Mouse (Mus musculus) MEL (cell line): ENCODE data around the gene Eif4ebp2. TPM values are rescaled to one million over a fixed set of nuclear protein-coding genes. Genes with fewer than 3 reads are reported as not detected.

Source experiments
- DNase-seq: peaks from one replicate; pipeline ENCODE4 v3.0.0; 2011; ENCODE audit warnings: low read depth, low spot score
- H3K27ac ChIP-seq: 2 replicates; pipeline ENCODE4 v1.5.1; 2012; ENCODE audit warnings: low read depth, mild to moderate bottlenecking, control low read depth, low read length, moderate library complexity; ENCODE audit not compliant: control insufficient read depth
- H3K27me3 ChIP-seq, 2 experiments: fragments of 150-350 bp in 1 of 2; sonication (generic) in 1 of 2; 2 replicates each; pipeline ENCODE4 v1.6.1; 2012; ENCODE audit warnings: low read length in 2 of 2, mild to moderate bottlenecking in 2 of 2, improper control_type of control experiment in 1 of 2, moderate library complexity in 1 of 2; ENCODE audit not compliant: insufficient read depth in 2 of 2, control insufficient read depth in 1 of 2
- H3K36me3 ChIP-seq, 2 experiments: 2 replicates each; pipeline ENCODE4 v1.6.1; 2012 to 2014; ENCODE audit warnings: low read length in 2 of 2, improper control_type of control experiment in 1 of 2, inconsistent platforms in 1 of 2, mild to moderate bottlenecking in 1 of 2; ENCODE audit not compliant: insufficient read depth in 2 of 2, control insufficient read depth in 1 of 2
- H3K4me1 ChIP-seq, 2 experiments: fragments of 150-350 bp in 1 of 2; sonication (generic) in 1 of 2; 2 replicates each; pipeline ENCODE4 v1.6.1; 2012; ENCODE audit warnings: low read length in 2 of 2, improper control_type of control experiment in 1 of 2, mild to moderate bottlenecking in 1 of 2; ENCODE audit not compliant: insufficient read depth in 2 of 2, control insufficient read depth in 1 of 2
- H3K4me3 ChIP-seq, 2 experiments: fragments of 150-350 bp in 1 of 2; sonication (generic) in 1 of 2; 2 replicates each; pipeline ENCODE4 v1.5.1; 2012; ENCODE audit warnings: low read depth in 2 of 2, low read length in 2 of 2, mild to moderate bottlenecking in 2 of 2, moderate library complexity in 2 of 2, control low read depth in 1 of 2, improper control_type of control experiment in 1 of 2; ENCODE audit not compliant: control insufficient read depth in 1 of 2, insufficient read depth in 1 of 2
- H3K79me2 ChIP-seq: 2 replicates; pipeline ENCODE4 v1.6.1; 2012; ENCODE audit warnings: mild to moderate bottlenecking, low read length, moderate library complexity; ENCODE audit not compliant: control insufficient read depth, poor library complexity, insufficient read depth
- H3K9ac ChIP-seq: 2 replicates; pipeline ENCODE4 v1.6.1; 2012; ENCODE audit warnings: low read depth, mild to moderate bottlenecking, control low read depth, low read length, moderate library complexity; ENCODE audit not compliant: control insufficient read depth, poor library complexity, severe bottlenecking
- H3K9me3 ChIP-seq: fragments of 150-350 bp; sonication (generic); replicated peaks from 2 replicates; pipeline ENCODE4 v1.6.1; 2012; ENCODE audit warnings: mild to moderate bottlenecking, low read length, improper control_type of control experiment, moderate library complexity; ENCODE audit not compliant: insufficient read depth
- BHLHE40 ChIP-seq: IDR thresholded peaks from 2 replicates; pipeline ENCODE4 v1.6.1; 2012; ENCODE audit warnings: low read depth, mild to moderate bottlenecking, inconsistent platforms, low read length, improper control_type of control experiment, borderline replicate concordance
- CHD1 ChIP-seq: IDR thresholded peaks from 2 replicates; pipeline ENCODE4 v1.6.1; 2012; ENCODE audit warnings: low read depth, mild to moderate bottlenecking, inconsistent platforms, low read length, improper control_type of control experiment
- CHD2 ChIP-seq: IDR thresholded peaks from 2 replicates; pipeline ENCODE4 v1.6.1; 2011; ENCODE audit warnings: low read length, improper control_type of control experiment
- CTCF ChIP-seq, 3 experiments: IDR thresholded peaks in 2 of 3; conservative IDR thresholded peaks in 1 of 3; 2 replicates each; pipeline ENCODE4 v1.5.1; 2011 to 2012; ENCODE audit warnings: low read length in 3 of 3, low read depth in 2 of 3, mild to moderate bottlenecking in 2 of 3, improper control_type of control experiment in 1 of 3, inconsistent platforms in 1 of 3, mixed read lengths in 1 of 3, moderate library complexity in 1 of 3; ENCODE audit not compliant: control insufficient read depth in 1 of 3, insufficient read depth in 1 of 3, poor library complexity in 1 of 3, severe bottlenecking in 1 of 3
- E2F4 ChIP-seq: IDR thresholded peaks from 2 replicates; pipeline ENCODE4 v1.6.1; 2011; ENCODE audit warnings: low read depth, low read length, improper control_type of control experiment, borderline replicate concordance
- ELF1 ChIP-seq: IDR thresholded peaks from 2 replicates; pipeline ENCODE4 v1.6.1; 2014; ENCODE audit warnings: low read depth, mild to moderate bottlenecking, inconsistent platforms, low read length, improper control_type of control experiment, moderate library complexity
- EP300 ChIP-seq, 2 experiments: IDR thresholded peaks; 2 replicates each; pipeline ENCODE4 v1.6.1; 2011; ENCODE audit warnings: improper control_type of control experiment in 2 of 2, low read length in 2 of 2, low read depth in 1 of 2, mild to moderate bottlenecking in 1 of 2
- GABPA ChIP-seq: IDR thresholded peaks from 2 replicates; pipeline ENCODE4 v1.6.1; 2012; ENCODE audit warnings: low read depth, mild to moderate bottlenecking, inconsistent platforms, low read length, improper control_type of control experiment, moderate library complexity
- JUND ChIP-seq: IDR thresholded peaks from 2 replicates; pipeline ENCODE4 v1.6.1; 2011; ENCODE audit warnings: low read depth, mild to moderate bottlenecking, improper control_type of control experiment, low read length
- MAFK ChIP-seq: IDR thresholded peaks from 2 replicates; pipeline ENCODE4 v1.6.1; 2011; ENCODE audit warnings: low read depth, mild to moderate bottlenecking, low read length, improper control_type of control experiment, borderline replicate concordance
- MAZ ChIP-seq: IDR thresholded peaks from 2 replicates; pipeline ENCODE4 v1.6.1; 2012; ENCODE audit warnings: low read depth, mild to moderate bottlenecking, inconsistent platforms, low read length, improper control_type of control experiment
- MEF2A ChIP-seq: IDR thresholded peaks from 2 replicates; pipeline ENCODE4 v1.6.1; 2014; ENCODE audit warnings: low read depth, mild to moderate bottlenecking, inconsistent platforms, low read length, improper control_type of control experiment; ENCODE audit not compliant: poor library complexity, insufficient replicate concordance, severe bottlenecking; ENCODE audit errors: extremely low read depth
- MYB ChIP-seq: IDR thresholded peaks from 2 replicates; pipeline ENCODE4 v1.6.1; 2011; ENCODE audit warnings: mild to moderate bottlenecking, low read depth, low read length, improper control_type of control experiment
- NELFE ChIP-seq: IDR thresholded peaks from 2 replicates; pipeline ENCODE4 v1.6.1; 2011; ENCODE audit warnings: low read depth, low read length, improper control_type of control experiment
- NRF1 ChIP-seq: IDR thresholded peaks from 2 replicates; pipeline ENCODE4 v1.6.1; 2014; ENCODE audit warnings: low read depth, mild to moderate bottlenecking, inconsistent platforms, low read length, improper control_type of control experiment, moderate library complexity; ENCODE audit not compliant: poor library complexity, insufficient read depth, severe bottlenecking
- POLR2A ChIP-seq, 2 experiments: IDR thresholded peaks; 2 replicates each; pipeline ENCODE4 v1.6.1; 2011 to 2012; ENCODE audit warnings: low read length in 2 of 2, mild to moderate bottlenecking in 2 of 2, control low read depth in 1 of 2, improper control_type of control experiment in 1 of 2, low read depth in 1 of 2, moderate library complexity in 1 of 2; ENCODE audit not compliant: control insufficient read depth in 1 of 2, insufficient read depth in 1 of 2, poor library complexity in 1 of 2
- POLR2AphosphoS2 ChIP-seq: IDR thresholded peaks from 2 replicates; pipeline ENCODE4 v1.6.1; 2011; ENCODE audit warnings: low read length, improper control_type of control experiment
- POLR2AphosphoS5 ChIP-seq: IDR thresholded peaks from 2 replicates; pipeline ENCODE4 v1.6.1; 2012; ENCODE audit warnings: low read depth, borderline replicate concordance, mild to moderate bottlenecking, inconsistent platforms, low read length, moderate library complexity, mixed read lengths
- RAD21 ChIP-seq: IDR thresholded peaks from 2 replicates; pipeline ENCODE4 v1.6.1; 2011; ENCODE audit warnings: mild to moderate bottlenecking, low read depth, low read length, improper control_type of control experiment
- RCOR1 ChIP-seq: IDR thresholded peaks from 2 replicates; pipeline ENCODE4 v1.6.1; 2012; ENCODE audit warnings: low read depth, mild to moderate bottlenecking, inconsistent platforms, low read length, improper control_type of control experiment
- SIN3A ChIP-seq: IDR thresholded peaks from 2 replicates; pipeline ENCODE4 v1.6.1; 2012; ENCODE audit warnings: low read length, improper control_type of control experiment, inconsistent platforms
- TAL1 ChIP-seq: IDR thresholded peaks from 2 replicates; pipeline ENCODE4 v1.6.1; 2012; ENCODE audit warnings: mild to moderate bottlenecking, inconsistent platforms, low read length, moderate library complexity, mixed read lengths
- ZC3H11A ChIP-seq: IDR thresholded peaks from 2 replicates; pipeline ENCODE4 v1.6.1; 2012; ENCODE audit warnings: low read depth, mild to moderate bottlenecking, inconsistent platforms, low read length, improper control_type of control experiment
- ZMIZ1 ChIP-seq: IDR thresholded peaks from 2 replicates; pipeline ENCODE4 v1.6.1; 2012; ENCODE audit warnings: low read depth, mild to moderate bottlenecking, inconsistent platforms, low read length, improper control_type of control experiment, moderate library complexity
- ZNF384 ChIP-seq: IDR thresholded peaks from 2 replicates; pipeline ENCODE4 v1.6.1; 2012; ENCODE audit warnings: low read depth, mild to moderate bottlenecking, inconsistent platforms, low read length, improper control_type of control experiment
- polyA plus RNA-seq, 2 experiments: library from polyadenylated mRNA; stranded (reverse) in 1 of 2; unstranded in 1 of 2; fragments of >175 nt in 1 of 2; fragments of >200 nt in 1 of 2; gene quantifications; 2 replicates each; pipeline versions ENCODE4 v1.2.1 to v1.2.4; 2012; ENCODE audit warnings: low replicate concordance in 2 of 2, low read depth in 1 of 2; ENCODE audit not compliant: insufficient read length in 2 of 2, insufficient read depth in 1 of 2, missing spikeins in 1 of 2
- total RNA-seq: library from RNA; depleted of rRNA; stranded (reverse); fragments of 300-350 nt; gene quantifications from 2 replicates; pipeline ENCODE4 v1.2.3, GENCODE M21; 2012

Gene Eif4ebp2
- total and polyA plus RNA-seq, 3 experiments, result 17.1 to 186 (median 52.9) TPM

- Histone ChIP-seq H3K79me2 (no peaks in the 10 kb centered on the region), H3K9ac (no peak overlapping the region), H3K27me3 (no peaks in the 10 kb centered on the region; a peak in 1 of 4 replicates), H3K4me1 (no peaks in the 10 kb centered on the region), H3K27ac (no peak overlapping the region), H3K4me3 (no peak overlapping the region), H3K9me3 (no peaks in the 10 kb centered on the region), H3K36me3 (no peaks in the 10 kb centered on the region)
- no peak for DNase-seq
- TF ChIP-seq EP300 (IDR thresholded peaks at IDR 0.05; ENCODE audit: low read depth in 1 of 2, low read length in 2 of 2), result no peak
- no peak for TF ChIP-seq MYB
Observed at GRCm38 (mm10) chr10:61389020-61389419, 63.4 kb downstream of the Eif4ebp2 start.

GRCm38 (mm10) chr10:61386284-61386683, 66.2 kb downstream of the Eif4ebp2 start:
- Histone ChIP-seq H3K4me3 (no peak overlapping the region), H3K9me3 (no peaks in the 10 kb centered on the region), H3K27ac (no peak overlapping the region), H3K9ac (no peak overlapping the region), H3K27me3 (no peaks in the 10 kb centered on the region; a peak in 1 of 4 replicates), H3K36me3 (peaks cover 0 to 3% of the 10 kb centered on the region in 2 experiments; a peak in 1 of 4 replicates), H3K79me2 (no peaks in the 10 kb centered on the region), H3K4me1 (peaks cover 0 to 7% of the 10 kb centered on the region in 2 experiments; a peak in 3 of 4 replicates)
- no peak for DNase-seq
- no peak for TF ChIP-seq SIN3A
- no peak for TF ChIP-seq MYB
- no peak for TF ChIP-seq GABPA
- no peak for TF ChIP-seq ZNF384
- TF ChIP-seq MAZ, result no peak
- TF ChIP-seq CTCF (IDR thresholded peaks at IDR 0.05 in 2 of 3, conservative IDR thresholded peaks at IDR 0.05 in 1 of 3; ENCODE audit: control insufficient read depth in 1 of 3, insufficient read depth in 1 of 3, low read depth in 2 of 3, low read length in 3 of 3, poor library complexity in 1 of 3, severe bottlenecking in 1 of 3), result no peak
- TF ChIP-seq NELFE, result no peak
- TF ChIP-seq RAD21, result no peak
- TF ChIP-seq CHD1, result no peak
- TF ChIP-seq POLR2AphosphoS5, result no peak
- no peak for TF ChIP-seq JUND
- no peak for TF ChIP-seq RCOR1
- no peak for TF ChIP-seq E2F4
- TF ChIP-seq EP300 (IDR thresholded peaks at IDR 0.05; ENCODE audit: low read depth in 1 of 2, low read length in 2 of 2), result no peak

GRCm38 (mm10) chr10:61385174-61385573, 67.3 kb downstream of the Eif4ebp2 start:
- DNase-seq, result no peak
- H3K27me3 ChIP-seq, result no peaks in the 10 kb centered on the region; a peak in 1 of 4 replicates
- H3K4me3 ChIP-seq, result no peak overlapping the region
- H3K27ac ChIP-seq, result no peak overlapping the region
- peaks cover 0 to 7% of the 10 kb centered on the region in 2 experiments; a peak in 3 of 4 replicates for H3K4me1 ChIP-seq
- H3K79me2 ChIP-seq, result no peaks in the 10 kb centered on the region
- no peak overlapping the region for H3K9ac ChIP-seq
- peaks cover 0 to 3% of the 10 kb centered on the region in 2 experiments; a peak in 1 of 4 replicates for H3K36me3 ChIP-seq
- H3K9me3 ChIP-seq, result no peaks in the 10 kb centered on the region
- no peak for TF ChIP-seq TAL1
- TF ChIP-seq EP300 (IDR thresholded peaks at IDR 0.05; ENCODE audit: low read depth in 1 of 2, low read length in 2 of 2), result no peak
- no peak for TF ChIP-seq ZC3H11A
- TF ChIP-seq RAD21, result no peak
- no peak for TF ChIP-seq CHD2
- no peak for TF ChIP-seq ZNF384
- no peak for TF ChIP-seq POLR2AphosphoS2
- TF ChIP-seq ZMIZ1, result no peak
- no peak for TF ChIP-seq MAFK
- TF ChIP-seq MEF2A, result no peak
- no peak for TF ChIP-seq ELF1
- TF ChIP-seq POLR2A (IDR thresholded peaks at IDR 0.05; ENCODE audit: control insufficient read depth in 1 of 2, insufficient read depth in 1 of 2, low read depth in 1 of 2, low read length in 2 of 2, poor library complexity in 1 of 2), result no peak
- no peak for TF ChIP-seq BHLHE40
- TF ChIP-seq JUND, result no peak
- no peak for TF ChIP-seq CTCF (IDR thresholded peaks at IDR 0.05 in 2 of 3, conservative IDR thresholded peaks at IDR 0.05 in 1 of 3; ENCODE audit: control insufficient read depth in 1 of 3, insufficient read depth in 1 of 3, low read depth in 2 of 3, low read length in 3 of 3, poor library complexity in 1 of 3, severe bottlenecking in 1 of 3)
- no peak for TF ChIP-seq NRF1
